Mouse (Mus musculus): Measurements from ENCODE around the gene Sestd1.

The Sestd1 gene

DNA sequence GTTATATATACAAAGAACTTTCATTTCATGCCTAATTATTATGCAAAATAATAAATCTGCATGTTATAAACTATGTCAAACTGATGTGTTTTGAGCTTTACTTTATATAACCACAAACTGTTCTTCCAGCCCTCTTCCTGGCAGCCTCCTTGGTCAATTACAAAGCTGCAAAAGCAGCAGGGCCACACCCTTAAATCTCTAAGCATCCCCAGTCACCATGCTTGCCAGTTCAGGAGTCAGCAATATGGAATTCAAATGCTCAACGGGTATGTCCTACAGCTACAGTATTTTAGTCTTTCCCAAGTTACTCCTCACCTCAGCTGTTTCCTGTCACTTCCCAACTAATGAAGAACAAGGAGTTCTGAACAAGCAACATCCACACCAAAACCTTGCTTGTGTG, 10.3 kb downstream of the Sestd1 start:
- DNase-seq = no peak

DNA sequence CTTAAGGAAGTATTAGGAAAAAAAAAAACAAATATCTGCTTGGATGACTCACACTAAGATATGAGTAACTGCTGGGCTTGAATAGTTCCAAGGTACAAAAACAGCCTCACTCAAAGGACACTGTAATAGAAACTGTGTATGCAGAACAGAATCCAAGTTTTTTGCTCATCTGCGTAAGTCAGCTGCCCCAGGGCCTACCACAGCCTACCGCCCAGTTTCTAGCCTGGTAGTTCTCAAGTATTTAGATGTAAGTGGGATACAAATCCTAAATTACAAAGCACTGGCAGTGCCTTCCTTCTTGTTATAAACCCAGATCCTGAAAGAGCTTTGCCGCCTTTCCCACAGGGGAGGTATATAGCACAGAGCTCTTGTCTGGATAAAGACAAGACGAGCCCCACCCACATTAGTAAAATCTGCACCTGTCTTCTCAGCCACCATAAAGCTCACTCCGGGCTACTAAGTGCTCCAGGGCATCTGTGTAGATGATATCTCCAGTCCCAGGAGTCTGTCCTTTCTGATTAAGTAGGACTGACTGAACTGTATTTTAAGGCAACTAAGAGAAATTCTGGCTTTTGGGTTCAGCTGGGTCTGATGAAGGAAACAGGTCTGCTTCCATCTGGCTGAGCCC, 11.7 kb downstream of the Sestd1 start:
- no peak for DNase-seq

DNA sequence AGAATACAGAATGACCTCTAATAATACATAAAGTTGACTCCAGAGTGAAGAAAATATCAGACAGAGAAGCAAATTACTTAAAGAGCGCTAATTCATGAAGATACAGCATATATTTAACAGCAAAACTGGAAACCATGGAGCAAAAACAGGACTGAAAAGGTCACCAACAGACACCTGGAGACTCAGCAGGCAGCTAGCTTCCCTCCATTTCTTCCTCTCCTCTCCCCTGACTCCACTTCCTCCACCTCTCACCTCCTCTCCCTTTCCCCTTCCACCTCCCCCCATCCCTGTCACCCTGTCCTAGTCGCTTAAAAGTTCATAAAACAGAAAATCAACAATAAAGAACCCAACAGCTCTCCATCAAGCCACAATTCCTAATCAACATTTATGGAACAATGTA, 13.5 kb downstream of the Sestd1 start:
- DNase-seq = no peak

- no peak for DNase-seq
Measured at GRCm38 (mm10) chr2:77266011-77266410, 14.4 kb downstream of the Sestd1 start.

DNA sequence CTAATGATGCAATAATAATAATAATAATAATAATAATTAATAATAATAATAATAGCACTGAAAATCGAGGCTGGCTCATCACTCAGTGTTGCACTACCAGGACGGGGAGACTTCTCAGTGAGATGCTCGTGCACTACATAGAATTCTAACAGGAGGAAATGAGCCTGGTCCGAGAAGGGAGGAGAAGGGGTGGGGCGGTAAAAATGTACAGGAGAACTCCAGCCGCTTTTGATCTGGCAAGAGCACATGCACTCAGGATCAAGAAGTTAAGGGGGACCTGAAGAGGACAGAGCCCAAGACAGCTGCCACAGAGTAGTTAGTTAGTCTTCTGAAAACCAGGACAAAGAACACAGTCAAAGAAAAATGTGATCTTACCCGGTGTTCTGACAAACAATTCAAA, 15.1 kb downstream of the Sestd1 start:
- DNase-seq = no peak

GRCm38 (mm10) chr2:77264550-77264949, 15.8 kb downstream of the Sestd1 start:
- DNase-seq = no peak

DNA sequence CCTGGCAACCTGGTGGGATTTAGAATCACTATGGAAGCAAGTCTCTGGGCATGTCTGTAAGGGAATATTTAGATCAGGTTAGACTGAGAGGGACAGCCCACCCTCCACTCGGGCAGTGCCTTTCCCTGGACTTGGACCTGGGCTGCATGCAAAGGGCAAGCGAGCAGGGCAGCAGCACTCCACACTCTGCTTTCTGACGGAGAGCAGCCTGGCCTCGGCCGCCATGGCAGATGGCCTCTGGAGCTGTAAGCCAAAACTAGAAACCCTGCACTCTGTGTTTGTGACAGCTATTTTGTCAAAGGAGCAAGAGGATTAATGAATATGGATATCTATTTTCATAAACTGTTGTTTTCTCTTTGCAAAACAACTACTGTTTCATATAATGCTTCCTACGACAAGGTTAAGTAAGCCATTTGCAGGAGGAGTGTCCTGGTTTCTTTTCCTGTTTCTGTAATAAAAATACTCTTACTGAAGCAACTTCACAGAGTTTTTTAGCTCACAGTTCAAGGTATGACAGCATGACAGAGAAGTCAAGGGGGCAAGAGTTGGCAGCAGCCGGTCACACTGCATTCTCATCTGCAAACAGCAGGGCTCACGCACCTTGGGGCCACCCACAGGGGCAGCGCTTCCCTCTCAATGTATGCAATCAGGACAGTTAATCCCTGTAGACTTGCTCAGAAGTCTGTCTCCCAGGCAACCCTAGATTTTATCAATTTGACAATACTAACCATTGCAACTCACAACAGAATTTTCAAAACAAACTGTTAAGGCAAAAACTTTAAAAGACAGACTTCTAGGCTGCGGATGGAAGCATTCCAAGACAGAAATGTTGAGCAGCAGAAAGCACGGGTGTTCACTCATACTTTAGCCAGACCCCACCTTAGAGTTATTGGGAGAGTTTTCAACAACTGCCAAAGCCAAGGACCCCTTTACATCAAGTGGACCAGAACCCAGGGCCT, 16.6 kb downstream of the Sestd1 start:
- DNase-seq = no peak

GRCm38 (mm10) chr2:77260134-77260533, 20.3 kb downstream of the Sestd1 start:
- no peak for DNase-seq

- no peak for DNase-seq
Measured at GRCm38 (mm10) chr2:77253227-77253626, 27.2 kb downstream of the Sestd1 start.

DNA sequence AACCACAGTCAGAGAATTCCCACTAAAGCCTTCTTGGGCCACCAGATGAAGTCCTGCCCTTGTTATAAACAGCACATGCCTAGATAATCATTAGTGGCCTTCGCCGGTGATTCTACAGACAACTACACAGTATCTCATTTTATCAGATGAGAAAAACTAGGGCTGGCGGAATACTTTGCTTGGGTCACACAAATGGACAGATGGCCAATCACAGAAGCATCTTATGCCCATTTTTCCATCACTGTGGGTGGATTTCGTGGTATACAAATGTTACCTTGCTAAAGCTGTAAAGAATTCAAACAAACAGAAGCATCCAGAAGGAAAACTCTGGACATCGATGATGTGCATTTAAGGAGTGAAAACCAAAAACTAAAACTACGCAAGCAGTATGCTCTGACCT, 28.7 kb downstream of the Sestd1 start:
- DNase-seq = no peak

DNA sequence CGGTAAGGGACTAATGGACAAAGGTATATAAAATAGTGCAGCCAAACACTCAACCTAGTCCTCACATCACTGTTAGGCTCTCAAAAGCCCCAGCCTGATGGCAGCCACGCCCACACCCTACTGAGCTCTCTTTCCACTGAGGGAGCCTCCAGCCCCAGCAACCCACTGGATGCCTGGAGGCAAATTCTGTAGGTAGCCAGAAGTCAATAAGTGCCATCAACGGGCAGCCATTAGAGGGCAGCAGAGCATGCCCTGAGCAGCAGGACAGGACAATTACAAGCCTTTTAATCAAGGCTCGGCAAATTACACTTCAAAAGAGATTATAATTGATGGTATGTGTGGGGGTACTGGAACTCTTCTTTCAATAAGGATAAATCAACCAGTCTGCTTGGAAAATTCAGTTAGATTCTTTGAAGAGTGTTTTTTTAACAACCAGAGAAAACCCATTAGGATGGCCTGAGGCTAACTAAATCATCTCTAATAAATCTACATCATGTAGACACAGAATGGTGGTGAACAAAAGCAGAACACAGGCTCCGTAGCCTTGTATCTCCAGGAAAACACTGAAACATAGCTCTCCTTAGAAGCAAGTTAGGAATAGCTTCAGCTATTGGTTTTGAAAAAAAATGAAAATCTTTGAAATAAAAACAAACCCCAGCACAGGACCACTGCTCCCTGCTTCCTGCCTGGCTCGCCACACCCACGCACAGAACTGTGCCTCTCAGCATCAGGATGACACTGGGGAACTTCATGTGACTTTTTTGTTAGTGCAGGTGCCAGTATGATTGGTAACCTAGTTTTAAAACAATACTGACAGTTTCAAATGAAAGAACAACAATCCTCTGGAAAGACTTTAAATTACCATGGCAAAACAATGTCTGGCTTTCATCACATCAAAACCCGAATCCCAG, 30.4 kb downstream of the Sestd1 start:
- peak in 1 of 2 experiments; percentile 24 for DNase-seq

GRCm38 (mm10) chr2:77248416-77248815, 32.0 kb downstream of the Sestd1 start:
- no peak for DNase-seq

GRCm38 (mm10) chr2:77247200-77247830, 33.1 kb downstream of the Sestd1 start:
- DNase-seq = no peak

DNA sequence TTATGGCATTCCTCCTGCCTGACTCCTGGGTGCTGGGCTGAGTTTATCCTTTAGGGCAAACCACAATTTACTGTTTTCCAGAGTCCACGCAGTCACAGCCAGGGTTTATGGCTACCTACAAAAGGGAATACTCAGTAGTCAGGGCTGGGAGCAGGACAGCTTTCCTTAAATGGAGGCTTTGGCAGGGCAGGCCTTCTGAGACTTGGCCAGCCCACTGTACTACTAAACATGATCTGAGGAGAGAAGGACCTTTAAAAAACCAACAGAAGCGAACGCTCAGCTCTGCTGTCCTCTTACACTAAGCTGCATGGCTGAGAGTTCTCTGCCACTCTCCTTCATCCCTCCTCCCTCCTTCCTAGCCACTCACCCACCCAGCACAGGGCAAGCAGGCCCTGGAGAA, 34.6 kb downstream of the Sestd1 start:
- DNase-seq = no peak

GRCm38 (mm10) chr2:77242248-77242647, 38.1 kb downstream of the Sestd1 start:
- no peak for DNase-seq

DNA sequence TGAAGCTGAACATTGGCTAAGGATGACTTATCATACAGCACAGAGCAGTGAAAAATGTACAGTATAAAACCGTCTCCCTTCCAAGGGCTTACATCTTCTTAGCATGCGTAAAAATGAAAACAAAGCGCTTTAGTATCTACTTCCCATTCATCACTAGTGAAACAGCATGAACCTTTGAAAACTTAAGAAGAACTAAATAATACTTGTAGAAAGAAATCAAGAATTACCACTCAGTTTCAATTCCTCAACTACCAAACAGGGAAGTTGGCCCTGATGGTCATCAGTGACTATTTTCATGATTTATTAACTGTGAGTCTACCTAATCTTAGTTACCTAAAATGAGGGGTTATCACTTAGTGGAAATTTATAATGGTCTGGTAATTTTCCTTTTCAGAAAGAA, 41.8 kb downstream of the Sestd1 start:
- DNase-seq = no peak

- no peak for DNase-seq
Measured at GRCm38 (mm10) chr2:77238046-77238445, 42.3 kb downstream of the Sestd1 start.

- DNase-seq = no peak
Measured at GRCm38 (mm10) chr2:77236860-77237259, 43.5 kb downstream of the Sestd1 start.

DNA sequence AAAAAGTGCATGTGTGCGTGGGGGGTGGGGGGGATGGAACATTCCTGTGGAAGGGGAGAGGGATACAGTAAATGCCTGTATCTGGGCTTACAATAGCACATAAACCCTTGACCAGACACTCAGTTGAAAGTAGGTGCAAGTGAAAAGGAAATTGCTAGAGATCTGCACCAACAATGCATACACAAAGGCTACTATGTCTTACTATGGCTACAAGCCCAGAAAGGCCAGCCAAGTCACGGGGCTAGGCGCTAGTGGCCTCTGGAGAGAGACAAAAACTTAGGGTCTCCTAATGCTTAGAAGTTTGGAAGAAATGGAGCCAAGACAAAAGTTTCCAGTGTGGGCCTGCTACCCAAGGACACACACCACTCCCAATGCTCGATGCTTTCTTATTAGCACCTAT, 44.5 kb downstream of the Sestd1 start:
- no peak for DNase-seq

GRCm38 (mm10) chr2:77232604-77233003, 47.8 kb downstream of the Sestd1 start:
- no peak for DNase-seq

- DNase-seq = no peak
Measured at GRCm38 (mm10) chr2:77220960-77221359, 59.4 kb downstream of the Sestd1 start.

- DNase-seq = no peak
Measured at GRCm38 (mm10) chr2:77212885-77213284, 67.5 kb downstream of the Sestd1 start.

GRCm38 (mm10) chr2:77206951-77207350, 73.4 kb downstream of the Sestd1 start:
- no peak for DNase-seq
